Mouse (Mus musculus) stomach, embryonic 14.5 days (tissue): ENCODE results near the gene Ncoa3. TPM values are rescaled to one million over a fixed set of nuclear protein-coding genes. Genes with fewer than 3 reads are reported as not detected.

Experiments used
- ATAC-seq: fragments of 200-750 bp; cut with Nextera tagmentation; 2 replicates; pipeline ENCODE4 v1.8.0; 2017; ENCODE audit warnings: low read depth, moderate TSS enrichment; ENCODE audit not compliant: insufficient number of reproducible peaks, insufficient read depth, low FRiP score
- H3K27ac ChIP-seq: fragments of 300-500 bp; sonication (generic); 2 replicates; pipeline ENCODE4 v1.5.1; 2014; ENCODE audit warnings: mild to moderate bottlenecking, low read length, moderate library complexity, mixed read lengths
- H3K27me3 ChIP-seq: fragments of 300-500 bp; sonication (generic); 2 replicates; pipeline ENCODE4 v1.6.1; 2014; ENCODE audit warnings: low read length, control low read depth, mixed read lengths; ENCODE audit not compliant: control insufficient read depth, insufficient read depth
- H3K36me3 ChIP-seq: fragments of 300-500 bp; sonication (generic); 2 replicates; pipeline ENCODE4 v1.6.1; 2014; ENCODE audit warnings: mild to moderate bottlenecking, control low read depth, low read length, moderate library complexity, mixed read lengths; ENCODE audit not compliant: control insufficient read depth, insufficient read depth
- H3K4me1 ChIP-seq: fragments of 300-500 bp; sonication (generic); 2 replicates; pipeline ENCODE4 v1.6.1; 2014; ENCODE audit warnings: low read length, control low read depth, mixed read lengths; ENCODE audit not compliant: control insufficient read depth, insufficient read depth
- H3K4me2 ChIP-seq: fragments of 300-500 bp; sonication (generic); replicated peaks from 2 replicates; pipeline ENCODE4 v1.6.1; 2014; ENCODE audit warnings: low read depth, low read length, control low read depth
- H3K4me3 ChIP-seq: fragments of 300-500 bp; sonication (generic); 2 replicates; pipeline ENCODE4 v1.5.1; 2014; ENCODE audit warnings: low read depth, low read length, control low read depth
- H3K9ac ChIP-seq: fragments of 300-500 bp; sonication (generic); replicated peaks from 2 replicates; pipeline ENCODE4 v1.6.1; 2014; ENCODE audit warnings: low read depth, mild to moderate bottlenecking, control low read depth, low read length, moderate library complexity, mixed read lengths
- H3K9me3 ChIP-seq: fragments of 300-500 bp; sonication (generic); 2 replicates; pipeline ENCODE4 v1.6.1; 2016; ENCODE audit warnings: low read depth, low read length, control low read depth; ENCODE audit not compliant: control insufficient read depth
- WGBS: fragments of 180-500 bp; shearing (Covaris S2); extraction: QIAGEN DNeasy Blood & Tissue Kit; methylation state at CpG from one replicate; pipeline ENCODE4 v1.1.7; 2014; 5-methylcytosine and 5-hydroxymethylcytosine counted together
- polyA plus RNA-seq: library from polyadenylated mRNA; unstranded; fragments of >200 nt; fragmentation: Nextera tagmentation; extraction: Ambion mirVana; gene quantifications from 2 replicates; pipeline ENCODE4 v1.2.1, GENCODE M21; 2014

Ncoa3 gene
- polyA plus RNA-seq, 1 experiment from 2014 or later, result 25.7 TPM

DNA sequence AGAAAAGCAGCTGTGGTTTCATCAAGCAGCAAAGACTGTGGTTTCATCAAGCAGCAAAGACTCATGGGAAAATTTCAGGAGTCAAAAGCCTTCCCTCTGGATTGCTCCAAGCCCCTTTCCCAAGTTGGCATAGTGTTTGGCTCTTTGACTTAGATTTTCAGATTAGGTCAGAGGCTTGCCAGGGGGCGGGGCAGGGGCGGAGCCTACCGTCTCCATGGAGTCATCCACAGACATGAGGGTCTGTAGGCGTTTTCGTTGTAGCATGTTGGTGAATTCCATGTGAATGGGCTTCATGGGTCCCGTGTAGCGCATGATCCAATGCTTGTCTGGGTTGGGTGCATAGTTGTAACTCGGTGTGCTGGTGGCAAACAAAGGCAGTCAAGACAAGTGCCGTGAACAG lies 96.6 kb downstream of the Ncoa3 start:
- H3K27ac ChIP-seq, result no peak overlapping the region
- no peaks in the 10 kb centered on the region for H3K9me3 ChIP-seq
- H3K4me1 ChIP-seq, result no peaks in the 10 kb centered on the region
- H3K9ac ChIP-seq, result no peak overlapping the region
- peaks cover 64% of the 10 kb centered on the region for H3K36me3 ChIP-seq
- ATAC-seq, result no peak
- H3K27me3 ChIP-seq, result no peaks in the 10 kb centered on the region
- no peak overlapping the region for H3K4me2 ChIP-seq
- no peak overlapping the region for H3K4me3 ChIP-seq
- 86% methylated on average over 9 of the region's 9 CpGs for WGBS

DNA sequence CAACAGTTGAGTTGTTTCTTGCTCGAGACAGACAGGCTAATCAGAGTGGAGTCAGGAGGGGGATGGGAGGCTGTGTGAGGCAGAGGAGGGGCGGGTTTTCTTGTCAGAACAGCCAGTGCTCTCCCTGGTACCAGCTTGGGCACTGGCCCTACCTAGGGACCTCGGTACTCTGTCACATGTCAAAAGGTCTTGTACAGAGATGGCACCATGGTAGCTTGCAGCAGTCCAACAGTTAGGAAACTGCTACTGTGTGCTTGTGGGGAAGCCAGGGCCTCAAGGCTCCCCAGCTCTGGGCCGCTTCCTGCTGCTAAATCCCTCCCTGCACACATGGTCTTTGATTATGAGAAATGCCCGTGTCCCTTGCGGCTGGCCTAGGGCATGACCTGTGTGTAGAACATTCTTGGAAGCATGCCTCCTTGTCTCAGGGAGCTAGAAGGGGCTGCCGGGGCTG lies 97.7 kb downstream of the Ncoa3 start:
- Histone ChIP-seq H3K4me3 (no peak overlapping the region), H3K4me2 (no peak overlapping the region), H3K4me1 (no peaks in the 10 kb centered on the region), H3K27me3 (no peaks in the 10 kb centered on the region), H3K36me3 (peaks cover 61% of the 10 kb centered on the region), H3K9ac (no peak overlapping the region), H3K9me3 (no peaks in the 10 kb centered on the region), H3K27ac (0 out of 2 replicates have a peak overlapping the region, but pooled peaks have one; percentile 11)
- ATAC-seq, result no peak
- 42% methylated on average over 7 of the region's 7 CpGs for whole genome bisulfite sequencing

DNA sequence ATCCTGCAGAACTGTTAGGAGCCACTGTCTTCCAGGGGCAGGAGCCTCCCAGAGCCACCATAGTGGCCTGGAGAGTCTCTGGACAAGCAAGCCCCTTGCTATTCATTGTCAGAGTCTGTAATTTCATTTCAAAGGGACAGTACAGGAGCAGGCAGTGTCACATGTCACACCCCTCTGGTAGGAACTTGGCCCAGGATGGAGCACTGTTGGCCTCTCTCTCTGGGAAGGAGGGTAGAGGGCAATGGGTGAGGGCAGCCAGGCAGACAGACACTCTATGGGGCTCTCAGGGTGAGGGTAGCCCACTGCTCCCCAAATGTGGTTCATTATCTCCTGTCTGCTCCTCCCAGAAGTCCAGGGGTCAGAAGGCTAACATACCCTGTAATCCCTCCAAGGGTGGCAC lies 99.2 kb downstream of the Ncoa3 start:
- no peaks in the 10 kb centered on the region for H3K4me1 ChIP-seq
- H3K27me3 ChIP-seq, result no peaks in the 10 kb centered on the region
- H3K9me3 ChIP-seq, result no peaks in the 10 kb centered on the region
- no peak overlapping the region for H3K4me3 ChIP-seq
- H3K27ac ChIP-seq, result no peak overlapping the region
- H3K4me2 ChIP-seq, result no peak overlapping the region
- no peak overlapping the region for H3K9ac ChIP-seq
- ATAC-seq, result no peak
- H3K36me3 ChIP-seq, result peaks cover 48% of the 10 kb centered on the region

DNA sequence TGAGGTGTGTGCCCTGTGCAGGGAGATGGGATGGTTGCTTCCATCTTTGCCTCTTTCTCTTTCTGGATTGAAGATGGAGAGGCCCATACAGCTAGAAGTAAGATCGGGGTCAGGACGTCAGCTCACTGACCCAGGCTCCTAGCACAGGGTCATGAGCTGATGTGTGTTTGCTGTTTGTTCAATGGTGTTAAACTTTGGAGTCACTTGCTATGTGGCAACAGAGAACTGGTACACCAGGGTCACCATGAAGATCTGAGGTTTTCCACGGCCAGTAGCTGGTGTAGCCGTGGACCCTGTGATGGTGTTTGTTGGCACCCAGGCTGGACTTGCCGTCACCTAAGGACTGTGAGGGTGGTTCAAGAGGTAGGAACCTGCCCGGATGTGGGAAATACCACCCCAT lies 100.0 kb downstream of the Ncoa3 start:
- no peaks in the 10 kb centered on the region for H3K27me3 ChIP-seq
- no peak overlapping the region for H3K4me2 ChIP-seq
- no peak overlapping the region for H3K27ac ChIP-seq
- no peak overlapping the region for H3K4me3 ChIP-seq
- 90% methylated on average over 6 of the region's 6 CpGs for WGBS
- peaks cover 43% of the 10 kb centered on the region for H3K36me3 ChIP-seq
- H3K9me3 ChIP-seq, result no peaks in the 10 kb centered on the region
- no peaks in the 10 kb centered on the region for H3K4me1 ChIP-seq
- no peak overlapping the region for H3K9ac ChIP-seq
- no peak for ATAC-seq

DNA sequence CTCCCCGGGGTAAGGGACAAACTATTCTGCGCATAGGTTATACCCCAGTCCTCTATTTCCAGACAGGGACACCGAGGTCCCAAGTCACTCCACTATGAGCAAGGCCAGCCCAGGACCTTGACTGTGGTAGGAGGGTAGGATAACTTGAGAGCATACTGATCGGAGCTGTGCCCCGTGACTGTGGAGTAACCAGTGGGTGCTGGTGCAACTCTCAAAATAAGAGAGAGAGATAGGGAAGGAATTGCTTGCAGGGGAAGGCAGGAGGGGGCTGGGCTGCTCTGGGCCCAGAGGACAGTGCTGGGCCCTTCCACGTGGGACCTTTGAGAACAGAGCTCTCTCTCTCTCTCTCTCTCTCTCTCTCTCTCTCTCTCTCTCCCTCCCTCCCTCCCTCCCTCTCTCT lies 103.9 kb downstream of the Ncoa3 start:
- Histone ChIP-seq H3K9me3 (no peaks in the 10 kb centered on the region), H3K27ac (no peak overlapping the region), H3K27me3 (no peaks in the 10 kb centered on the region), H3K4me3 (no peak overlapping the region), H3K4me2 (no peak overlapping the region), H3K9ac (no peak overlapping the region), H3K36me3 (peaks cover 25% of the 10 kb centered on the region), H3K4me1 (no peaks in the 10 kb centered on the region)
- 93% methylated on average over 6 of the region's 6 CpGs for WGBS
- no peak for ATAC-seq

DNA sequence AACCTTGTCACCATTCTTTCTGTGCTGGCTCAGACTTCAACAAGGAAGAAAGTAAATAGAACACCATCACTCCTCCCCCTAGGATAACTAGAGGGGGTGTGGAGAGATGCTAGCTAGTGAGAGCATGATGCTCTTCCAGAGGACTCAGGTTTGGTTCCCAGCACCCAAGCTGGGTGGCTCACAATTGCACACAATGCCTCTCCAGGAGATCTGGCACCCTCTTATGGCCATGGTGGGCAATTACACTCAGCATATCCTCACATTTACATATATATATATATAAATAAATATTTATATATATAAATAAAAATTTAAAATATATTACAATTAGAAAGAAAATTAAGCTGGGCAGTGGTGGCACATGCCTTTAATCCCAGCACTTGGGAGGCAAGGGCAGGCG lies 104.4 kb downstream of the Ncoa3 start:
- H3K36me3 ChIP-seq, result peaks cover 25% of the 10 kb centered on the region
- H3K4me1 ChIP-seq, result no peaks in the 10 kb centered on the region
- no peaks in the 10 kb centered on the region for H3K27me3 ChIP-seq
- no peak overlapping the region for H3K4me3 ChIP-seq
- 94% methylated on average over 1 of the region's 1 CpGs for WGBS
- no peaks in the 10 kb centered on the region for H3K9me3 ChIP-seq
- no peak for ATAC-seq
- H3K27ac ChIP-seq, result no peak overlapping the region
- H3K4me2 ChIP-seq, result no peak overlapping the region
- H3K9ac ChIP-seq, result no peak overlapping the region

DNA sequence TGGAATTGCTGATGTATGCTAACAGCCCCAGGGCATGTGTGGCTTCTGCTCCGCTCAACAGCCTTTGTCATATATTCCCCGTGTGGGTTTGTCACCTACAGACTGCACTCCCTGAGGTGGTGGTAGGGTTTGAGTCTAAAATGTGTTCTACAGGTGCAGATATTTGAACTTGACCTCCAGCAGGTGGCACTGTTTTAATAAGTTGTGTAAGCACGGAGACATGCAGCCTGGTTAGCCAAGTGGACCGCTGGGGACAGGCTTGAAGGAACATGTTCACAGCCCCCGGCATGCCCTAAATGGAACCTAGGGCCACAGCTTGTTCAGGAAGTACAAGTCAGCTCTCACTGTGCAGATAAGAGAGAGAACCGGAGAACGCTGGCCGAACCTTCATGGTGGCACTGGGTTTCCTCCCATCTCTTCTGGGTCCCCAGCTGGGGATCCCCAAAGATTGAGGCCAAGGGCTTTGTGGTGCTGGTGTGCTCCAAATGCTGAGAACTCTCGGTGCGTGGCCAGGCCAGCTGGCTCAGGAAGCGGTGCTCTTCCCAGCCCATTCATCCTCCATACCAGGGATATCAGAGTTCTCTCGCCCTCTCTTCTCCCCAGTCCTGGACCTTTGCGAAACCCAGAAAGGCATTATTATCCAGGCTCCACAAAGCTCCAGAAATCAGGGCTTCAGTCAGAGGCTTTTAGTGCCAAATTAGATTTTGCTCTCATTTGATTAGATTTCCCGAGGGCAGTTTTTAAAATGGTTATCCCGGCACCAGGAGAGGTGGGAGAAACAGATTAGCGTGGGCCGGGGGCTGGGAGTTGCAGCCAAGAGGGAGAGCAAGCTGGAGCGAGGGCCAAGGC lies 105.2 kb downstream of the Ncoa3 start:
- WGBS, result 77% methylated on average over 18 of the region's 18 CpGs
- H3K27ac ChIP-seq, result no peak overlapping the region
- no peaks in the 10 kb centered on the region for H3K9me3 ChIP-seq
- H3K4me1 ChIP-seq, result no peaks in the 10 kb centered on the region
- no peak overlapping the region for H3K4me2 ChIP-seq
- peaks cover 17% of the 10 kb centered on the region for H3K36me3 ChIP-seq
- H3K27me3 ChIP-seq, result no peaks in the 10 kb centered on the region
- no peak overlapping the region for H3K4me3 ChIP-seq
- no peak overlapping the region for H3K9ac ChIP-seq
- ATAC-seq, result no peak

DNA sequence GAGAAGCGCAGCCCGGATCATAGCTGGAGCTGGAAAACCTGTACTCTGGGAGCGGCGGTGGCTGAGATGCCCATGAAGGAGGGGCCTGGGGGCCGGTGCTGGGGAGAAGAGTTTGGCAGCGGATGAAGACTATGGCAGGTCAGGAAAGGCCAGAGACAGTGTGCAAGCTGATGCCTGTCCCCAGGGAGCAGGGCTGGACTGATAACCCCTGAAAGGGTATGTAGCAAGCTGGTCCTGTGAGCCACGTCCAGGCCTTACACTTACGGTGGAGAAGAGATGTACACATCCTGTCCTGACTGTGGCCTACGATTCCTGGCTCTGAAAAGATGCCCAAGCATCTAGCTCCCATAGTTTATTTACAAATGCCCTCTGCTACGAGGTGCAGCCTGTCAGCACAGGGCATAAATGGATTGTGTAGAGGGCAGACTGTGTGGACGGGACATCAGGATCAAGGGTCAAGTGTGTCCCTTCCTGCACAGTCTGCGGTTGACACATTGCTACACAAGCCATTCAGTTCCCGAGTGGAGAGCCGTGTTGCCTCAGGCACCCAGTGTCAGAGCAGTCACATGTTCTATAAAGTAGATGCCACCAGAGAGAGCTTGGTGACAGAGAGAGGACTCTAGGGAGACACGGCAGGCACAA lies 106.0 kb downstream of the Ncoa3 start:
- no peak overlapping the region for H3K9ac ChIP-seq
- 65% methylated on average over 15 of the region's 15 CpGs for WGBS

More for the DNA sequence above, 106.0 kb downstream of the Ncoa3 start:
- H3K4me1 ChIP-seq, result no peaks in the 10 kb centered on the region
- H3K4me2 ChIP-seq, result no peak overlapping the region
- H3K9me3 ChIP-seq, result no peaks in the 10 kb centered on the region
- H3K27me3 ChIP-seq, result no peaks in the 10 kb centered on the region
- no peak overlapping the region for H3K4me3 ChIP-seq
- ATAC-seq, result no peak
- H3K36me3 ChIP-seq, result peaks cover 10% of the 10 kb centered on the region; the same call in 1 of the 2 replicates
- H3K27ac ChIP-seq, result no peak overlapping the region
